In the genomic region with DNA sequence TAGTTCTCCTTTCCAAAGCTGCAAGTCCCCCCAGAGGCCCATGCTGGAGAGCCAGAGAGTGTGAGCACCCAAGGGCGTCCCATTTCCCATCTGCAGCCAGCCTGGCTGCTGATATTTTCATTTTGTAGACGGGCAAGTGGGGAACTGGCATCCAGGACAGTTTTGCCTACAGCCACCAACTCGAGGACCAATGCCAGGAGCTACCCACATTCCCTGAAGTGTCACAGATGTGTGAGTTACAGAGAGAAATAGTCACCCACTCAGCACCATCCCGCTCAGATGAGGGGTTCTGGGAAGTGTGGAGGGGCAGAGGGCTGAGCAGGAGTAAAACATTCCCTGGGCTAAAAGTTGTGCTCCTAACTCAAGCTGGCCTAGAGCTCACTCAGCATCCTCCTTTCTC, we compare ENCODE assay signal across 25 mouse cellular contexts.
DNase-seq lines count a peak whose midpoint lies in the region; ATAC-seq lines count a peak whose summit lies in the region.
"Had no signal": no experiment of that assay in that cellular context is flagged by ENCODE, and none has a peak within 500 bp of the region (broad histone marks: within the 10 kb centered on the region; RNA-seq: fewer than 3 reads in every experiment).

No protein-coding gene starts in this region.

- peak; percentile 58 to 61 for DNase-seq in frontal cortex, postnatal 36 days (ENCODE audit: low spot score in 2 of 2)
- no peak for DNase-seq in frontal cortex, postnatal 10 days (ENCODE audit: low spot score in 2 of 2)
- DNase-seq in midbrain, embryonic 10.5 days (ENCODE audit: low spot score): no peak
- no peak for DNase-seq in midbrain, embryonic 14.5 days
- DNase-seq in limb, embryonic 10.5 days (ENCODE audit: low spot score): no peak
- peak; percentile 48 for DNase-seq in telencephalon, adult 2 months (ENCODE audit: low read depth, low spot score)
- DNase-seq: adrenal gland, postnatal 25 days; cerebellum, adult 9-11 months; gastrocnemius, postnatal 14 days; heart, adult 18-20 months; kidney, adult 18-20 months; kidney, postnatal 4 days; liver, embryonic 13.5 days; lung, adult 2 months; lung, postnatal 14 days; thymus, adult 18-20 months had no signal

- H3K27ac ChIP-seq in midbrain, embryonic 10.5 days (replicated peaks): peak overlapping the region; percentile 39
- H3K27ac ChIP-seq in midbrain, embryonic 14.5 days (replicated peaks; ENCODE audit: low read depth, low read length): no peak overlapping the region
- H3K27ac ChIP-seq in limb, embryonic 10.5 days: peak overlapping the region; percentile 84
- no peak overlapping the region for H3K27ac ChIP-seq in heart, embryonic 11.5 days (ENCODE audit: low read depth, low read length)
- H3K27ac ChIP-seq: embryonic facial prominence, embryonic 12.5 days; forebrain, embryonic 13.5 days; heart, embryonic 13.5 days; hindbrain, embryonic 13.5 days; liver, embryonic 13.5 days; midbrain, embryonic 12.5 days; stomach, embryonic 15.5 days had no signal

- H3K4me2 ChIP-seq in midbrain, embryonic 14.5 days (ENCODE audit: low read length): no peak overlapping the region
- no peak overlapping the region for H3K4me2 ChIP-seq in heart, embryonic 11.5 days
- H3K4me2 ChIP-seq: embryonic facial prominence, embryonic 12.5 days; forebrain, embryonic 13.5 days; heart, embryonic 13.5 days; hindbrain, embryonic 13.5 days; liver, embryonic 13.5 days; midbrain, embryonic 12.5 days; stomach, embryonic 15.5 days had no signal

- no peak overlapping the region for H3K4me3 ChIP-seq in midbrain, embryonic 10.5 days
- H3K4me3 ChIP-seq in midbrain, embryonic 14.5 days (replicated peaks; ENCODE audit: low read depth, low read length): no peak overlapping the region
- H3K4me3 ChIP-seq in limb, embryonic 10.5 days: no peak overlapping the region
- no peak overlapping the region for H3K4me3 ChIP-seq in heart, embryonic 11.5 days (ENCODE audit: low read depth, low read length)
- H3K4me3 ChIP-seq: embryonic facial prominence, embryonic 12.5 days; forebrain, embryonic 13.5 days; heart, embryonic 13.5 days; hindbrain, embryonic 13.5 days; liver, embryonic 13.5 days; midbrain, embryonic 12.5 days; stomach, embryonic 15.5 days had no signal

- no peak overlapping the region for H3K9ac ChIP-seq in midbrain, embryonic 14.5 days (replicated peaks; ENCODE audit: low read length)
- no peak overlapping the region for H3K9ac ChIP-seq in heart, embryonic 11.5 days (ENCODE audit: low read depth, low read length)
- H3K9ac ChIP-seq: embryonic facial prominence, embryonic 12.5 days; forebrain, embryonic 13.5 days; heart, embryonic 13.5 days; hindbrain, embryonic 13.5 days; liver, embryonic 13.5 days; midbrain, embryonic 12.5 days; stomach, embryonic 15.5 days had no signal

- ATAC-seq in midbrain, embryonic 14.5 days (ENCODE audit: low FRiP score, low TSS enrichment): no peak
- no peak for ATAC-seq in heart, embryonic 11.5 days (replicated peaks; ENCODE audit: insufficient number of reproducible peaks, low FRiP score, low TSS enrichment)
- ATAC-seq: CD4-positive, CD25-positive, alpha-beta regulatory T cell, adult 4 months; forebrain, embryonic 13.5 days; inflammation-experienced regulatory T-cells, adult 6 months had no signal

- H3K27me3 ChIP-seq in midbrain, embryonic 10.5 days (ENCODE audit: low read depth, poor library complexity, severe bottlenecking): no peaks in the 10 kb centered on the region
- H3K27me3 ChIP-seq in midbrain, embryonic 14.5 days (ENCODE audit: control insufficient read depth, insufficient read depth, low read length): no peaks in the 10 kb centered on the region
- H3K27me3 ChIP-seq in limb, embryonic 10.5 days (ENCODE audit: low read depth, poor library complexity, severe bottlenecking): no peaks in the 10 kb centered on the region
- no peaks in the 10 kb centered on the region for H3K27me3 ChIP-seq in heart, embryonic 11.5 days (ENCODE audit: control insufficient read depth, insufficient read depth, low read length)
- H3K27me3 ChIP-seq: embryonic facial prominence, embryonic 12.5 days; forebrain, embryonic 13.5 days; heart, embryonic 13.5 days; hindbrain, embryonic 13.5 days; liver, embryonic 13.5 days; midbrain, embryonic 12.5 days; stomach, embryonic 15.5 days had no signal

- H3K36me3 ChIP-seq in midbrain, embryonic 10.5 days: no peaks in the 10 kb centered on the region
- H3K36me3 ChIP-seq in midbrain, embryonic 14.5 days (ENCODE audit: control insufficient read depth, insufficient read depth, low read length): no peaks in the 10 kb centered on the region
- H3K36me3 ChIP-seq in limb, embryonic 10.5 days: no peaks in the 10 kb centered on the region
- no peaks in the 10 kb centered on the region for H3K36me3 ChIP-seq in heart, embryonic 11.5 days (ENCODE audit: control insufficient read depth, insufficient read depth, low read length)
- H3K36me3 ChIP-seq: embryonic facial prominence, embryonic 12.5 days; heart, embryonic 13.5 days; hindbrain, embryonic 13.5 days; liver, embryonic 13.5 days; midbrain, embryonic 12.5 days; stomach, embryonic 15.5 days had no signal

- H3K4me1 ChIP-seq in midbrain, embryonic 10.5 days: peaks cover 12% of the 10 kb centered on the region
- no peaks in the 10 kb centered on the region for H3K4me1 ChIP-seq in midbrain, embryonic 14.5 days (ENCODE audit: control insufficient read depth, insufficient read depth, low read length)
- H3K4me1 ChIP-seq in limb, embryonic 10.5 days: peaks cover 55% of the 10 kb centered on the region
- H3K4me1 ChIP-seq in heart, embryonic 11.5 days (ENCODE audit: control insufficient read depth, insufficient read depth, low read length): no peaks in the 10 kb centered on the region
- H3K4me1 ChIP-seq: liver, embryonic 13.5 days; midbrain, embryonic 12.5 days; stomach, embryonic 15.5 days had no signal

- 77% methylated on average over 4 of the region's 4 CpGs for WGBS in midbrain, embryonic 10.5 days
- 72% methylated on average over 4 of the region's 4 CpGs for WGBS in midbrain, embryonic 14.5 days
- WGBS in limb, embryonic 10.5 days: 71% methylated on average over 4 of the region's 4 CpGs
- WGBS in heart, embryonic 11.5 days (ENCODE audit: insufficient replicate concordance): 66% methylated on average over 4 of the region's 4 CpGs

- H3K9me3 ChIP-seq in midbrain, embryonic 10.5 days (replicated peaks): no peaks in the 10 kb centered on the region
- H3K9me3 ChIP-seq in midbrain, embryonic 14.5 days (ENCODE audit: control insufficient read depth, low read length): no peaks in the 10 kb centered on the region
- no peaks in the 10 kb centered on the region for H3K9me3 ChIP-seq in limb, embryonic 10.5 days (replicated peaks)
- H3K9me3 ChIP-seq in heart, embryonic 11.5 days (replicated peaks; ENCODE audit: control insufficient read depth, low read length): no peaks in the 10 kb centered on the region; the same call in 1 of the 2 replicates
- H3K9me3 ChIP-seq: forebrain, embryonic 13.5 days; heart, embryonic 13.5 days; hindbrain, embryonic 13.5 days; stomach, embryonic 15.5 days had no signal

Comparison
In these comparisons a context has a peak if more than half of its experiments do, and no peak if none do; other contexts are left out.
1. DNase-seq: peak in frontal cortex, postnatal 36 days (2 of 2) and telencephalon, adult 2 months (single experiment); none in frontal cortex, postnatal 10 days (0 of 2), midbrain, embryonic 10.5 days (single experiment), midbrain, embryonic 14.5 days (single experiment) and limb, embryonic 10.5 days (single experiment).
2. H3K27ac ChIP-seq: peak in midbrain, embryonic 10.5 days (single experiment) and limb, embryonic 10.5 days (single experiment); none in midbrain, embryonic 14.5 days (single experiment) and heart, embryonic 11.5 days (single experiment).